Mouse (Mus musculus): ENCODE measurements around the gene Cdx4.

Cdx4 gene

DNA sequence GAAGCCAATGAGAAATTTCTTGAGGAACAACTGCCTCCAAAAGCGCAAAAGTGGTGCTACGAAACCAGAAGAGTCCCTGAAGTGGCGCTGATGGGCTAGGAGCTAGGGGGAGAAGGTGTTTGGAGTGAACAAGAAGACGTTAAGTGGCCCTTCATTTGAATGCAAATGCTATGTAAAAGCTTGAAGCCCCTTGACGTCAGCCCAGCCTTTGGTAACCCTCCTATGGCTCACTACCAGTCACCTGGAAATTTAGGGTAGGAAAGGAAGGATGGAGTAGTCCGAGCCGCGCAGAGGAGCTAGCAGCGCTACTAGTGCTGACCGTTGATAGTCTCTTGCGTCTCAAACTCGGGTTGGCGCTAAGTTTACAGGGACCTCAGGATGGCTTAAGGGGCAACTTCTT, at the start of gene Cdx4:
Gene Cdx4 (plus strand): TSS at position 253 of the 400 bp plus-strand sequence.
- DNase-seq (ENCODE audit: low spot score), result no peak

DNA sequence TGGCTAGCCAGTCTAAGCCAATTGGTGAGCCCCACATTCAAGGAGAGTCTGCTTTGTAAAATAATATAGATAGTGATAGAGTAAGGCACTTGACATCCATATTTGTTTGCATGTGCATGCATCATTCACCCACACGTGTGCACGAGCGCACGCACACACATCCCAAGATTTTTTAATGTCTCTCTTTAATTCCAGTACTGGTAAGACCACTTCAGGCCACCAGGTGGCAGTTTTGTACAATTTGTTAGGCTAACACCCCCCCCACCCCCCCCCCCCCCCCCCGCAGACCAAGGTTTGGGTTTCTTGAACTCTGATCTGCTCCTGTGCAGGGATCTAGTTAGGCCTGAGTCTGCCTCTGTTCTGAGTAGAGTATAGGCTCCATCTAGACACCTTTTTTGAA, 46.9 kb upstream of the Cdx4 start:
- DNase-seq (ENCODE audit: low spot score), result peak; percentile 32

DNA sequence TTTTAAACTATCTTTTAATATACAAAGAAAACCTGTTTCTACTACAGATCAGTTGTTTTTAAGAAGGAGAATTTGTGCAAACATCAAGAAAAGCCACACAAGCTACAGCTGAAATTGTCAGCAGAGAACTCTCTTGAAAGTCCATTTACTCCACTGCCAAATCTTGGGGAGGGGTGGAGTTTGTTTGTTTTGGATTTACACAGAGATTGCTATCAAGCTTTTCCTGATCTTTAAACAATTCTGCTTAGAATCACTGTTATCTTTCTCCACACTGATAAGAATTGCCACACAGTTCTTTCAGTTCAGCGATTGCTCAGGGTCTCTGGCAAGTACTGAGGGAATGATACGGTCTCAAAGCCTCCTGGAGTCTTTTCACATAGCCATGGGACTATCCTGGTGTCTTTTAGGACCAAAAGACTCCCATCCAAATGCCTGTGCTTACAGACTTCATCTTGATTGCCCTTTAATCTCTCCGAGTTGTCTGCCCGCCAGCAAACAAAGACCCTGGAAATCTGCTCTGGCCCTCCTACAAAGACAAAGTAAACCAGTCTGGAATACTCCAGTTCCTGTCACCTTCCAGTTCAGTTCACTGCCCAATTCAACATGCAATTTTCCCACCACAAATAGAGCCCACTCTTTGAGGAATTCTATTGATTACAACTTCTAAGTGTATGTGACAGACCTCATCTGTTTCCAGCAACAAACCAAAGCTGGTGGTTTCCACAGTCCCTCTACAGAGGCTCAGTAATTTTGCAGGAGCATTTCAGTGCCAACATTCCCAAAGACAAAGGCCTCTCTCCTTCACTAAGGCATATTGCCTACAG, 34.1 kb upstream of the Cdx4 start:
- DNase-seq (ENCODE audit: low spot score), result no peak

DNA sequence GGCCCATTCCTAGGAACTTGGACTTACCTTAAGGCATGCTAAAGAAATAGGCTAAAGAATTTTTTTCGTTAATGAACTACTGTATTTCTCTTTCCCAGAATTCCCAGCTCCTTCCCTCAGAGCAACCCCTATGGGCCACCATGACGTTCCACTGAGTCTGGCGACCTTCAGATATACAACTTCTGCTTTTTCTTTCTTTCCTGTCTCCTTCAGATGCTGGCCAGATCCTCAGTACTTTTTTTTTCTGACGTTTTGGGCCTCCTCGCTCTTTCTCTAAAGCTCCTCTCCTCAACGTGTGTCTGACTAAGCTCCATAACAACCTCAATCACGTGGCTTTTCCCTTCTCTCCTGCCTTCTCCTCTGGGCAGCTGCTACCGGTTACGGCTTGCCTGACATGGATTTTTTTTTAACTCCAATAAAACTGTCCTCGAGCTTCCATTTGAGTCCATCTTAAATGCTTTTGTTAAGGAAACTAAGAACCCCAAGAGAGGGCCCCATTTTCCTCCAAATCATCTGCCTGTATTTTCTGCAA, 33.3 kb upstream of the Cdx4 start:
- no peak for DNase-seq (ENCODE audit: low spot score)

DNA sequence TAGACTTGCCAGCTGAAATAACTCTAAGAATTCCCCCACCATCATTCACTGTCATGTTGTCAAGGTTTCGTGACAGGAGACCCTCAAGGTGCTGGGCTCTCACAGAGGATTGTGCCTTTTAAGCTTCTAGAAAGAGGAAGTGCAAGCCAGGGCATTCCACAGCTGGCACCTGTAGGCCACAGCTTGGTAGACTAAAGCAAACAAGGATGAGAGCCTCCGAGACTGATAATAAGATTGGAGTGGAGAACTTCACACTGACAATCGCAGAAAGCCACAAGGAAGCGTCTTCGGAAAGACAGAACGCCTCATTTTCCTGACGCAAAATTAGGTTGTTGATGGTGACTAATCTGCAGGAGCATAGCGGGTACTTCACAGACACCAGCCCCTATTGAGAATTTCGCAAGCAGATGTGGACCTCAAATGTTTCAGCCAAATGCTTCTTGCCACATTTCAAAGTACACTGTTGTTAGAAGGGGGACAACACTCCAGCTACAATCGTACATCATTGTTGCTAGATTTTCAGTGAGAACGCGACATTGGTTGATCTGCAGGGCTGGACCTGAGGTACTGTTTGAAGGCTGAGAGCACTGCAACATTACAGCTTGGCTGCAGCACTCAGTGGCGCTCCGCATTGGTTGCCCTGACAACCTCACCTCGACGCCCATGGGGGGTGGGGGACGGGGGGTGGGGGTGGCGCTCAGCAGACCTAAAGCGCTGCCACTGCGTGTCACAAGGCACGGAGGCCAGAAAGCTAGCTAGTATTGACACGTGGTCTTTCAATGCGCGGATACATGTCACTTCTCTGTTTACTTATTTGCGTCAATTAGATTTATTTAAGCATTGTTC, 32.5 kb upstream of the Cdx4 start:
- DNase-seq (ENCODE audit: low spot score), result no peak

DNA sequence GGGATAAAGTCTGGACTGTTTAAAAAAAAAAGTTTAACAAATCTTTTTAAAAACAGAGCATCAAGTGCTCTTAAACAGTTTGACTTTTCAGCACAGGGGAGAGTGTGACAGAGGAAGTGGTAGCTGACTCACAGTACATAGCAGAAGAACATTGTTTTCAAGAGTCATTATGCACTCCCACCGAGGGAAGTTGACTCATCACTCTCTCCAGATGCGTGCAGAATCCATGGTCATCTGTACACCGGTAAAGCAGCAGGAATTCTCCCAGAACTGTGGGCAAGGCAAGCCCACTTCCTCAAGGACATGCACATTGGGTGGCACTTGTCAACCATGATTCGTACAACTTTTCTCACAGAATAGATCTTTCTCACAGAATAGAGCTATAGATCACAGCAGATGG, 22.3 kb upstream of the Cdx4 start:
- no peak for DNase-seq (ENCODE audit: low spot score)

DNA sequence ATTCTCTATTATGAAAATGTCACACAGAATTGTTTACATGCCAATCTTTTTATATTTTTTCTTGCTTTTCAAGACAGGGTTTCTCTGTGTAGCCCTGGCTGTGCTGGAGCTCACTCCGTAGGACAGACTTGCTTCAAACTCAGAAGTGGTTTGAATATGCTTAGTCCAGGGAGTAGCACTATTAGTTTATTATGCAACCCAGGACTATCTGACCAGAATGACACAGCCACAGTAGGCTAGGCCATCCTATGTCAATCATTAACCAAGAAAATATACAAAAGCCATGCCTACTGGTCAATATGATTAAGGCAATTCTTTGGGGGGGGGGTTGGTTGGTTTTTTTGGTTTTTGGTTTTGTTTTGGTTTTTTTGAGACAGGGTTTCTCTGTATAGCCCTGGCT, 12.9 kb upstream of the Cdx4 start:
- DNase-seq (ENCODE audit: low spot score), result no peak

DNA sequence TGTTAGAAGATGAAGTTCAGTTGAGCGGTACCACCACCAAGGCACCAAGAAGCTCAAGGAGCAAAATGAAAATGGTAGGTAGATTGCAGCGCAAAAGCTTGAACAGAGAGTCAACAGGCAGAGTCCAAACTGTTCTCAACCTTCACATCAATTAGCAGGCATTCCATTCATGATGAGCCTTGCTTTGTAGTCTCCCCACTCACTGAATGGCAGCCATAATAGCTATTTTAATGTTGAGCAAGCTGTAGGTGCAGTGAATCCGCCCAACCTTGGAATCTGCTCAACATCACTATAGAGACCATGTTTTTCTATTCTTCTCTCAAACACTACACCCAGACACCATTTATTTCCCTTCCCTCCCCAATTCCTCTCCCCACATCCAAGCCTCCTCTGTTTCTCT, 9.5 kb upstream of the Cdx4 start:
- DNase-seq (ENCODE audit: low spot score), result no peak

DNA sequence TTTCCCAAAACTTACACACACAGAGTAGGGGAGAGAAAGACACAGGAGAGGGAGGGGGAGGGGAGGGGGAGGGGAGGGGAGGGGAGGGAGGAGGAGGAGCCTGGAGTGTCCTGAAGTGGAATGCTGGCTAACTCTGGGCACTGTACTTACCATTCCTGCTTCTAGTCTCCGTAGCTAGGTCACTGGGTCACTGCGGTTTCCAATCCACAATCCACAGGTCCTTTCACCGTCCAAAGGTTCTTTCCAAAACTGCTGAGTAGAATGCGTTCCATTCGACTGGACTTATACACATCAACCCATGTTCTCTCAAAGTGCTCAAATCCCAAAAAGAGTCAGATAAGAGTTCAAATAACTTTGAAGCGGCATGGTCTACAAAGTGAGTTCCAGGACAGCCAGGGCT, 7.1 kb upstream of the Cdx4 start:
- DNase-seq (ENCODE audit: low spot score), result no peak

DNA sequence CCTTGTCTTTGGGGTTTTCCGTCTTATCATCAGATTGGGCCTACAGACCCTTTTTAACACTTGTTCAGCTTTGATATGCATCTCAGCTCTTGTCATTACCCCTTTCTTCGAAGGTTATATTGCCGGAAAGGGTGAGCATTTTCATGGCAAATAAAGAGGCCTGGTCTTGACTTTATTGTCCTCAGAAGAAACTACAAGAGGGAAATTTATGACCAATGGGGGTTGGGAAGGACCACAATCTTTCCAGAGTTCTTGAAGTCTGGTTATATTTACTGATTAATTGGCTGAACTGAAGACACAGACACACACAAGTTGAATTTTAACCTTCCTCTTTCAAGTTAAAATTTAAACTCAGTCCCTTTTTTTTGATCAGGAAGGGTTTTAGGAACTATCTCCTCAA, 4.7 kb downstream of the Cdx4 start:
- no peak for DNase-seq (ENCODE audit: low spot score)

DNA sequence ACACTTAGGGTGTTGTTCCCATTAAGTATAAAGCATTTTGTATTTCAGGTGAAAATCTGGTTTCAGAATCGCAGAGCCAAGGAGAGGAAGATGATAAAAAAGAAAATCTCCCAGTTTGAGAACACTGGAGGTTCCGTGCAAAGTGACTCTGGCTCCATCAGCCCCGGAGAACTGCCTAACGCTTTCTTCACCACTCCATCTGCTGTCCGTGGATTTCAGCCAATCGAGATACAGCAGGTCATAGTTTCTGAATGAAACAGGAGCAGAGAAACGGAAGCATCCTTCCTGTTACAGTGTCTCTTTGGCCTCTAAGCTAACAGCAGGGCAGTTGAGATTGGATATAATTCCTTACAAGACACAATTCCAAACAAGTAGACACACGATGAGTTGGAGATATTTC, 8.2 kb downstream of the Cdx4 start:
- no peak for DNase-seq (ENCODE audit: low spot score)

DNA sequence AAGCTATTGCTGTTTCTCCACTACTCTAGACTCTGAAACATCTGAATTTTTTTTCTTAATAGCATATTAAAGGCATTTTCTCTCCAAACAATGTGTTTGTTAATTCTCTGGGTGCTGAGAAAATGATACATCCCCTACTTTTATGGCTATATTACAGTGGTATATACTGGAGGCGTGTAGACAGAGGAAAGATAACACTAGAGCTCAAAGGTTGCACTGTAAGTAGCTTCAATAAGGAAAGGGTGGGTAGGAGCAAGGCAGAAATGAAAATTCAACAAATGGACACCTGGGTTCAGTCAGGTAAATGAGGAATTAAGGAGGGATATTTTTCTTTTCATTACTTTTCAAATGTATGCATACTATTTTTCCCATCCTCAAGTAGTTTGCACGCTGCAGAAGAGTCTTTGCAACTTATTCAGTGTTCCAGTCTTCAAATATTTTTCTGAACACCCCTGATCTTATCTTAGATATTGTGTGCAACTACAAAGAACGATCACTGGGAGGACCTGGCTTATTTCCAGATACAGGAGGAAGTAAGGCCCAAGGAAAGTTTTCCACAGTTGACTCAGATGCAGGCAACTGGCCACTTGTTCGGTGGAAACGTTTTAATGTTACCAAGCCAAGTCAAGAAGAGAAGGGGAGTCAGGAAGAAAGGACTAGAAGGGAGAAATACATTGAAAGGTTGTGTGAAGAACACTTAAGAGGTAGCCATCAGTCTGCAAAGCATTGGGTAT, 10.1 kb downstream of the Cdx4 start:
- no peak for DNase-seq (ENCODE audit: low spot score)

DNA sequence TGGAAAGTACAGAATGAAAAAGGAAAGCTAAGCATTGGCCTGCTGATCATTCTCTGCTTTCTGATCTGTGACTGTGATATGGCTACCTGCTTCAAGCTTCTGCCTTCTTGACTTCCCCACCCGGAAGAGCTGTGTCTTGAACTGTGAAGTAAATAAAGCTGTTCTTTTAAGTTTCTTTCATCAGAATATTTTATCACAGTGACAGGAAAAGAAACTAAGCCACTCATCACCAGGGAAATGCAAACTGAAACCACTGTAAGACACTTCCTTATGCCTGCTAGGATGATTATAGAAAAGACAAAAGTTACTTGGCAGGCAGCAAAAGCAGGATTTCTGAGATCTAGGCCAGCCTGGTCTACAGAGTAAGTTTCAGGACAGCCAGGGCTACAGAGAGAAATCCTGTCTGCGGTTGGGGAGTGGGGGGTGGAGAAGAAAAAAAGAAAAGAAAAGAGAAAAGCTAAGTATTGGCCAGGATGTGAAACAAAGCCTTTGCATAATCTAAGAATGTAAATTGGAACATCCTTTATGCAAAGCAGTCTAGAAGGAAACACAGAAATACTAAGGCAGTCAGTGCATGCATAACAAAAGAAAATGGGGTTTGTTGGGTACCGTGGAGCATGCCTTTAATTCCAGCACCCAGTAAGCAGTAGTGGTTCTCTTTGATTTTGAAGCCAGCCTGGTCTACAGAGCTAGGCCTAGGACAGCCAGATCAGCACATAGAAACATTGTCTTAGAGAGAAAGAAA, 20.3 kb downstream of the Cdx4 start:
- no peak for DNase-seq (ENCODE audit: low spot score)

DNA sequence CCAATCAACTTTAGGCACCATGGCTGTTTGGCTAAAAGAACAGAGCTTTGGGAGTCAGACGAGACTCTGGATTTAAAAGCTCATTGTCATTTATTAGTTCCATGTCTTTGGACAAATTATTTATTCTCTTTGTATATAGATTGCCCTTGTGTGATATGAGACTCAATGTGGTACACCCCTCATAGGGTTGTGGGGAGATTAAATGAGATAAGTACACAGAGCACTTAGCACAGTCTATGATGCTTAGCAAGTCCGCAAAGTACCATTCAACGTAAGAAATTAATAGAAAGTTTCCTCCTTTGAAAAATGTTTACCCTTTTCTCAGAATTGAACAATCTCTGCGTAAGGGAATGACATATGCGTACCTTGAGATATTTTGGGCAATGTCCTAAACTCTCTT, 34.6 kb downstream of the Cdx4 start:
- no peak for DNase-seq (ENCODE audit: low spot score)

DNA sequence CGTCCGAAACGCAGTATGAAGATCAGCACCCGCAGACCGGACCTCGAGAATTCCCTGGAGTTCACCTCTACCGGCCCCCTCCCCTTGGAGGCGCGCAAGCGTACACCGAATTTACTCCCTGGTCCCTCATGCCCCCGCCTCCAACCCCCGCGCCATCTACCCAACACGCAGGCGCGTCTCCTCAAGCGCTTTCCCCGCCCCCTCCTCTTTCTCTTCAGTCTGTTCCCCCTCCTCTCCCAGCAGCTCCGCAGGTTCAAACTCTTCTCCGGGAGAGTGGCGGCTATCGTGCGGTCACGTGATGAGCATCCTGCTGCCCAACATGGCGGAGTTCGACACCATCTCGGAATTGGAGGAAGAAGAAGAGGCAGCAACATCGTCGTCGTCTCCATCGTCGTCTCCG, 35.1 kb downstream of the Cdx4 start, which contains the start of gene Chic1:
Gene Chic1 (plus strand): TSS at position 190 of the 400 bp plus-strand sequence.
- DNase-seq (ENCODE audit: low spot score), result peak; percentile 65

DNA sequence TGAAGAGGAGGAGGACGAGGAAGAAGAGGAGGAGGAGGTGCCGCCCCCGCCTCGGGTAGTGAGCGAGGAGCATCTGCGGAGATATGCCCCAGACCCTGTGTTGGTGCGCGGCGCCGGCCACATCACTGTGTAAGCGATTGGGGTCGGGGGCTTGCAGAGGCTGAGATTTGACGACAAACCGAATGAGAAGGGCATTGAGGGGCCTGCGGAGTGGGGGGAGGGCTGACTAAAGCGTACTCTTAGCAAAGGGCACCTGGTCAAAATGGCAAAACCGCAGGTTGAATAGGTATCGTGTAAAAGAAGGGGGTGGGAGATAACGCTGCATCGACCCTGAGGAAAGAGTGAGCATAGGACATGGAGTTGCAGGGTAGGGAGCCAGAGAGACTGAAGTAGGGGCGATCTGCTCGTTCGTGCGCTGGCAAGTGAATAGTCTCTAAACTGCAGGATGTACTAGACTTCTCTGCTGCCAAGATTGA, 35.6 kb downstream of the Cdx4 start:
- no peak for DNase-seq (ENCODE audit: low spot score)

DNA sequence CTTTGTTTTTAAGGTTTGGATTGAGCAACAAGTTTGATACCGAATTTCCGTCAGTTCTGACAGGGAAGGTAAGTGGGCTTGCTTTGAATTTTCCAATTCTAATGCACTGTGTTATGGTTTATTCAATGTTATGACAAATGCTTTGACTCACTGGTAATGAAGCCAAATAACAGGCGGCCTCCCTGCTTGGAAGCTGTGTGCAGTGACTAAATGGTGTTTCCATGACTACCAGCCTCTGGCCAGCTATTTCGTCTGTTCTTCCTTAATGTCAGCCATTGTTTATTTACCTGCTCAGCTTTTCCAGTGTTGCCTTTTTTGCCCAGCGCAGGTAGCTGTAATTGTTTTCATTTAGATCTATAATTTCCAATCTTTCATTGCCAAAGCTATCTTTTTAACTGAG, 45.0 kb downstream of the Cdx4 start:
- peak; percentile 62 for DNase-seq (ENCODE audit: low spot score)

DNA sequence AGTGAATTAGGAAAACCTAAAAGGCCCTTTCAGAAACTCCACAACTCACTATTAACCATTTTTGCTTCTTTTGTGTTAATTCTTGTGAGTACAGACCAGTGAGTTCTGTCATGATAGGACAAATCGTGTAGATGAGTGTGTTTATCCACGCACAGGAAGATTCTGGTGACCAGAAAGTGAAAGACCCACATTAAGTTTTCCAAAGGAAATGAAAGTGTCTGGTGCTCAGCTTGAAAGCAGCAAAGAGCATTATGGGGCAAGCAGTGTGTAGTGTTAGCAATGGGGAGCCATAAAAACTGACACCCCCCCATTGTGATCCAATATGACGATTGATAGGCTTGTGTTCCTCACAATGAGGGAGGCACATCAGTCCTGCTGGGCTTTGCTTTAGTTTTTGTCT, 47.5 kb downstream of the Cdx4 start:
- no peak for DNase-seq (ENCODE audit: low spot score)

DNA sequence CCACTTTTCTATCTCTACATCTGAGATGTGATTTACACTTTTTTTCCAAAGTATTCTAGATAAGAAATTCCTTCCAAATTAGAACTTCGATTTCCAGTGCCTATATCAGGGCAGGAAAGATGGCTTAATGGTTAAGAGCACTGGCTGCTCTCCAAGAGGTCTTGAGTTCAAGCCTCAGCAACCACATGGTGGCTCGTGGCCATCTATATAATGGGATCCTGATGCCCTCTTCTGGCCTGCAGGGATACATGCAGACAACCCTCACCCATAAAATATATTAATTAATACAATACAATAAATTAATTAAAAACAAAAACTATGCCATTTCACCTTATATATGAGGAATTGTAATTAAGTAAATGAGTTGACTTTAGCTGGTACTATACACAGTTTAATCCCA, 50.0 kb downstream of the Cdx4 start:
- DNase-seq (ENCODE audit: low spot score), result peak; percentile 51

DNA sequence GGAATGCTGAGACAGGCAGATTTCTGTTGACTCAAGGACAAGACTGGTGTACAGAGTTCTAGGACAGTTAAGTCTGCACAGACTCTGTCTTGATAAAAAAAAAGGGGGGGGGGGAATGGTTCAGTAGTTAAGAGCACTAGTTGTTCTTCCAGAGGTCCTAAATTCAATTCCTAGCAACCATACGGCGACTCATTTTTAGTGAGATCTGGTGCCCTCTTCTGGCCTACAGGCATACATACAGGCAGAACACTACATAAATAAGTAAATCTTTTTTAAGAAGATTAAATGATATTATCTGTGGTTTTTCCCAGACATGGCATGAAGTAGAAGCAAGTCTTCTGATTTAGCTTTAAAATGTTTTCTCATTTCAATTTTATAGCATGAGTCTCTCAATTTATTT, 50.4 kb downstream of the Cdx4 start:
- peak; percentile 34 for DNase-seq (ENCODE audit: low spot score)

DNA sequence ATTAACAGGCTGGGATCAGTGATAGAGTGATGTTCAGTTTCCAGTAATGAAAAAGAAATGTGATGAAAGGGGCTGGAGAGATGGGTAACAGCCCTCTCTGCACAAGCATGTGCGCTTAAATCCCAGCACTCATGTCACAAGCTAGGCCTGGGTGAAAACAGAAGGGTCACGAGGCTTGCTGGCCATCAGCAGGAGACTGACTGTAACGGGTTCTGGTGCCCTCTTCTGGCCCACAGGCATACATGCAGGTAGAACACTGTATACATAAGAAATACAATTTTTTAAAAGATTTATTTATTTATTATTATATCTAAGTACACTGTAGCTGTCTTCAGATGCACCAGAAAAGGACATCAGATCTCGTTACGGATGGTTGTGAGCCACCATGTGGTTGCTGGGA, 53.1 kb downstream of the Cdx4 start:
- DNase-seq (ENCODE audit: low spot score), result peak; percentile 34

All from adipocyte (in vitro differentiated cells).